8 mouse cellular contexts compared by ENCODE assay signal in the genomic region with DNA sequence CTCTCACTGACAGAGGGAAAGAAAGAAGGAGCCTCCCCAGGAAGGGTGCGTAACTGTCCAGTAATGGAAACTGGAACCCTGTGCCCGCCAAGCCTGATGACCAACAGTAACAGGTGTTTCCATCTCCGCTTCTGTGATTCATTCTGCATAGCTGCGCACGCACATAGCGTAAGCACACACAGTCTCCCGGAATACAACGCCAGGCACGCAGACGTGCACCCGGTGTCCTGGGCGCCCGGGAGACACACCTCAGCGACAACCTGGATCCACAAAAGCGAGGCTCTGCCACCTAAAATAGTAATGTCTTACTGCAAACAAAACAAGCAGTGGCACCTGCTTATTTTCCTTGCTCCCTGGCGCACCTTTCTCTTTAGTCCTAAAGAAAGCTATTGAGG. TPM values are rescaled to one million over a fixed set of nuclear protein-coding genes. Genes with fewer than 3 reads are reported as not detected.
A peak's percentile ranks its signal among the peaks of the same experiment; 100 is the strongest.
DNase-seq lines count a peak whose midpoint lies in the region; ATAC-seq lines count a peak whose summit lies in the region.

No protein-coding gene starts in this region.

- peak overlapping the region; percentile 99 for H3K4me2 ChIP-seq in kidney, embryonic 15.5 days
- H3K4me2 ChIP-seq in embryonic facial prominence, embryonic 13.5 days: peak overlapping the region; percentile 97
- peak overlapping the region; percentile 82 for H3K4me2 ChIP-seq in heart, embryonic 11.5 days

- H3K9me3 ChIP-seq in kidney, embryonic 15.5 days (replicated peaks): no peaks in the 10 kb centered on the region
- H3K9me3 ChIP-seq in embryonic facial prominence, embryonic 13.5 days: no peaks in the 10 kb centered on the region
- no peaks in the 10 kb centered on the region for H3K9me3 ChIP-seq in heart, embryonic 11.5 days (replicated peaks; ENCODE audit: control insufficient read depth, low read length)

- no peak for DNase-seq in kidney, adult 11 months
- DNase-seq in layer of hippocampus, adult 8-10 months (ENCODE audit: low spot score in 2 of 2): peak; percentile 48 to 49
- DNase-seq in lung, adult 18-20 months: peak; percentile 64 to 76
- DNase-seq in right cerebral cortex, adult 2 months (ENCODE audit: low spot score in 2 of 2): peak; percentile 73 to 75
- DNase-seq in MN1 (ENCODE audit: low spot score): no peak

- peak overlapping the region; percentile 43 for H3K9ac ChIP-seq in kidney, embryonic 15.5 days
- H3K9ac ChIP-seq in embryonic facial prominence, embryonic 13.5 days: peak overlapping the region; percentile 68
- H3K9ac ChIP-seq in heart, embryonic 11.5 days (ENCODE audit: low read depth, low read length): no peak overlapping the region

- H3K4me1 ChIP-seq in kidney, embryonic 15.5 days: peaks cover 19% of the 10 kb centered on the region
- peaks cover 12% of the 10 kb centered on the region; the same call in 1 of the 2 replicates for H3K4me1 ChIP-seq in embryonic facial prominence, embryonic 13.5 days
- H3K4me1 ChIP-seq in heart, embryonic 11.5 days (ENCODE audit: control insufficient read depth, insufficient read depth, low read length): 0 out of 2 replicates have a peak, but pooled peaks cover 3% of the 10 kb centered on the region

- 1% methylated on average over 16 of the region's 16 CpGs for WGBS in kidney, embryonic 15.5 days
- under 1% methylated on average over 16 of the region's 16 CpGs for WGBS in embryonic facial prominence, embryonic 13.5 days
- 1% methylated on average over 16 of the region's 16 CpGs for WGBS in heart, embryonic 11.5 days (ENCODE audit: insufficient replicate concordance)

- ATAC-seq in kidney, embryonic 15.5 days (replicated peaks; ENCODE audit: low FRiP score): peak; percentile 36; the same call in 1 of the 2 replicates
- ATAC-seq in embryonic facial prominence, embryonic 13.5 days (ENCODE audit: insufficient number of reproducible peaks, insufficient read depth, low FRiP score, low TSS enrichment, low read depth): no peak
- ATAC-seq in heart, embryonic 11.5 days (replicated peaks; ENCODE audit: insufficient number of reproducible peaks, low FRiP score, low TSS enrichment): no peak

- H3K4me3 ChIP-seq in kidney, embryonic 15.5 days (replicated peaks): peak overlapping the region; percentile 59
- peak overlapping the region; percentile 62 for H3K4me3 ChIP-seq in embryonic facial prominence, embryonic 13.5 days
- peak overlapping the region; percentile 54 for H3K4me3 ChIP-seq in heart, embryonic 11.5 days (ENCODE audit: low read depth, low read length)

- H3K36me3 ChIP-seq in kidney, embryonic 15.5 days: no peaks in the 10 kb centered on the region
- no peaks in the 10 kb centered on the region for H3K36me3 ChIP-seq in embryonic facial prominence, embryonic 13.5 days
- no peaks in the 10 kb centered on the region for H3K36me3 ChIP-seq in heart, embryonic 11.5 days (ENCODE audit: control insufficient read depth, insufficient read depth, low read length)

- peaks cover 80% of the 10 kb centered on the region for H3K27me3 ChIP-seq in kidney, embryonic 15.5 days
- H3K27me3 ChIP-seq in embryonic facial prominence, embryonic 13.5 days: peaks cover 83% of the 10 kb centered on the region
- peaks cover 56% of the 10 kb centered on the region for H3K27me3 ChIP-seq in heart, embryonic 11.5 days (ENCODE audit: control insufficient read depth, insufficient read depth, low read length)

- H3K27ac ChIP-seq in kidney, embryonic 15.5 days: no peak overlapping the region
- no peak overlapping the region for H3K27ac ChIP-seq in embryonic facial prominence, embryonic 13.5 days
- no peak overlapping the region for H3K27ac ChIP-seq in heart, embryonic 11.5 days (ENCODE audit: low read depth, low read length)

RNA-seq across cellular contexts. Expression of a gene that starts 0.5 kb away (rescaled TPM):
- 1.2 and 1.4 TPM in 2 replicates for polyA plus RNA-seq in kidney, embryonic 15.5 days (2015; fragmentation: Nextera tagmentation; extraction: Ambion mirVana)
- 1.8 and 2.2 TPM in 2 replicates for polyA plus RNA-seq in embryonic facial prominence, embryonic 13.5 days (2015; fragmentation: Nextera tagmentation; extraction: Ambion mirVana)
- polyA plus RNA-seq in heart, embryonic 11.5 days (2014; fragmentation: Nextera tagmentation; extraction: Ambion mirVana): 0.77 and 1.2 TPM in 2 replicates
- total RNA-seq in layer of hippocampus, adult 8-10 months (2022): 10 to 100 TPM; 37.0 to 43.8 (median 39.9) TPM

RNA-seq across cellular contexts. Expression of a gene that starts 35.7 kb away (rescaled TPM):
- 61.9 and 70.8 TPM in 2 replicates for polyA plus RNA-seq in kidney, embryonic 15.5 days (2015; fragmentation: Nextera tagmentation; extraction: Ambion mirVana)
- polyA plus RNA-seq in embryonic facial prominence, embryonic 13.5 days (2015; fragmentation: Nextera tagmentation; extraction: Ambion mirVana): 83.9 and 86.7 TPM in 2 replicates
- polyA plus RNA-seq in heart, embryonic 11.5 days (2014; fragmentation: Nextera tagmentation; extraction: Ambion mirVana): 70.7 and 76.5 TPM in 2 replicates
- total RNA-seq in layer of hippocampus, adult 8-10 months (2022): 10 to 100 TPM; 25.9 to 38.6 (median 31.6) TPM

Comparison
In these comparisons a context has a peak if more than half of its experiments do, and no peak if none do; other contexts are left out.
1. DNase-seq: peak in layer of hippocampus, adult 8-10 months (2 of 2), lung, adult 18-20 months (2 of 2) and right cerebral cortex, adult 2 months (2 of 2); none in kidney, adult 11 months (single experiment) and MN1 (single experiment).
2. Peak in every context shown above with its lines, with median percentiles within 50 percentile points of each other: H3K4me2 ChIP-seq and H3K4me3 ChIP-seq.